Mouse (Mus musculus): Measurements from ENCODE around the gene Sema4d.

DNA sequence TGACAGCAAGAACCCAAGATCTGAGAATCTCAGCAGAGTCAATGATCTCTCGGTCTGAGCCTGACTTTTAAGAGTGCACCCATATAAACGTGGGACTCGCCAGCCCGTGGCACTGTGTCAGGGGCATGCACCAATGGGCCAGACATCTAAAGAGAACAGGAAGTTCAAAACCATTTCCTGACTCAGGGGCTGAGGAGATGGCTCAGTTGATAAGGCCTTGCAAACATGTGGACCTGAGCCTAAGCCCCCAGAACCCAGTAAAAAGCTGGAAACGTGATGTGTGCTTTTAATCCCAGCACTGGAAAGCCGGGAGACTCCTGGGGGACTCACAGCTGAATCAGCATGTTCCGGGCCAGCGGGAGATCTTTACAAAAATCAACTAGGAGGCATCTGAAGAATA lies 26.0 kb downstream of the Sema4d start:
- no peak for TF ChIP-seq GATA1 (IDR thresholded peaks at IDR 0.05; ENCODE audit: low read length)
- TF ChIP-seq TAL1 (IDR thresholded peaks at IDR 0.05; ENCODE audit: low read length): no peak
